Mouse (Mus musculus): Measurements from ENCODE around the gene Nyap1. TPM values are rescaled to one million over a fixed set of nuclear protein-coding genes. Genes with fewer than 3 reads are reported as not detected.

Gene Nyap1
- polyA plus RNA-seq (2015; fragmentation: Nextera tagmentation; extraction: Ambion mirVana): 0.81 and 0.98 TPM in 2 replicates

GRCm38 (mm10) chr5:137741023-137741931 is at the start of gene Nyap1:
Gene Nyap1, minus strand, starts transcription at chr5:137741607.

GRCm38 (mm10) chr5:137787151-137787928 is 45.9 kb upstream of the Nyap1 start, which contains the start of the genes Mepce and Zcwpw1:
Gene Mepce, minus strand, starts transcription at chr5:137787655.
Gene Zcwpw1, plus strand, starts transcription at chr5:137787798.

GRCm38 (mm10) chr5:137778635-137779034 is 37.2 kb upstream of the Nyap1 start, which contains the start of gene Ppp1r35:
Gene Ppp1r35, plus strand, starts transcription at chr5:137778849.

GRCm38 (mm10) chr5:137745214-137746171 is 4.1 kb upstream of the Nyap1 start, which contains the start of gene Tsc22d4:
Gene Tsc22d4, plus strand, starts transcription at chr5:137745730.

DNA sequence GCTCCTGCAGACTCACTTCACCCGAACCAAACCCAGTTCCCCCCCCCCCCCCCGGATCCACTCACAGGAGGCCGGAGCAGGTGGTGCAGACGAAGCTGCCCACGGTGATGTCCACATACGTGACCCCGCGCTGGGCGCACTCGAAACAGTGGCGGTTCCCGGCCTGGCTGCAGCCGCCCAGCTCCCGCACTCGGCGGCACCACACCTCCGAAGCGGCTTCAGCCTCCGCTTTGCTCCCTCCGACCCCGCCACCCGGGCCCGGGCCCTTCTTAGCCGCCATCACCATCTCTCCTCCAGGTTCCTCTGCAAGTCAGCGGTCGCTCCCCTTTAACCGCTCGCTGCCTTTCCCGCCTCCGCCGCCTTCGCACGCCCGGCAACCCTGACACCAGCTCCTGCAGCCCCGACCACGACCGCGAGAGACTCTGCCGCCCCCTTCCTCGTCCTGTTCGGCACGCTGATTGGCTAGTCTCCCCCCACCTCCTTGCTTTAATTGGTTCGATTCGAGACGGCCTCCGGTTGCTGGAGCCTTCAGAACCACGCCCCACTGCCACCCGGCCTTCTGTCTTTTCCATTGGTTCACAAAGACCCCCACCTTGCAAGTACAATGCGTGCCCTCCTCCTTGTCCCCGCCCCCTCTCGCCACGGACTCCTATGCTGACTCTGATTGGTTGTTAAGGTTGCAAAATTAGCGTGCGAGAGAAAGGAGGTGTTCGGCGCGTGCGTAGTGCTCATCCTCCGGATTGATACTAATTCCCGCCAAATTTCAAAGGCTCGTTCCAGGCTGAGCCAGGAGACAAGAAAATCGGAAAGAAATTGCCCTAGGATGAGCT is 56.9 kb downstream of the Nyap1 start, which contains the start of gene Agfg2:
TSS of gene Agfg2 (minus strand) at position 433 of the 830 bp plus-strand sequence.

Other genes starting within 250 kb of the Nyap1 start
- gene Pop7, start 239.1 kb downstream of the Nyap1 start, polyA plus RNA-seq (2015; fragmentation: Nextera tagmentation; extraction: Ambion mirVana): 36.8 and 39.2 TPM in 2 replicates
- 5.4 and 7.0 TPM in 2 replicates for gene Gigyf1, start 223.1 kb downstream of the Nyap1 start, polyA plus RNA-seq (2015; fragmentation: Nextera tagmentation; extraction: Ambion mirVana)
- not detected in 2 replicates for gene Epo, start 208.4 kb downstream of the Nyap1 start, polyA plus RNA-seq (2015; fragmentation: Nextera tagmentation; extraction: Ambion mirVana)
- 303 and 312 TPM in 2 replicates for gene Gnb2, start 208.1 kb downstream of the Nyap1 start, polyA plus RNA-seq (2015; fragmentation: Nextera tagmentation; extraction: Ambion mirVana)
- gene Actl6b, start 188.1 kb downstream of the Nyap1 start, polyA plus RNA-seq (2015; fragmentation: Nextera tagmentation; extraction: Ambion mirVana): 0.14 TPM in 1 of 2 replicates, not detected in the other
- 0.59 and 0.67 TPM in 2 replicates for gene Tfr2, start 171.8 kb downstream of the Nyap1 start, polyA plus RNA-seq (2015; fragmentation: Nextera tagmentation; extraction: Ambion mirVana)
- 23.9 and 25.0 TPM in 2 replicates for gene Mospd3, start 140.5 kb downstream of the Nyap1 start, polyA plus RNA-seq (2015; fragmentation: Nextera tagmentation; extraction: Ambion mirVana)
- gene Pcolce, start 127.8 kb downstream of the Nyap1 start, polyA plus RNA-seq (2015; fragmentation: Nextera tagmentation; extraction: Ambion mirVana): 197 and 226 TPM in 2 replicates
- gene Fbxo24, start 112.6 kb downstream of the Nyap1 start, polyA plus RNA-seq (2015; fragmentation: Nextera tagmentation; extraction: Ambion mirVana): 0.28 and 0.29 TPM in 2 replicates
- gene Lrch4, start 112.5 kb downstream of the Nyap1 start, polyA plus RNA-seq (2015; fragmentation: Nextera tagmentation; extraction: Ambion mirVana): 22.2 and 25.0 TPM in 2 replicates
- gene Gm20605, start 112.4 kb downstream of the Nyap1 start, polyA plus RNA-seq (2015; fragmentation: Nextera tagmentation; extraction: Ambion mirVana): 4.4 and 6.3 TPM in 2 replicates
- gene Sap25, start 100.3 kb downstream of the Nyap1 start, polyA plus RNA-seq (2015; fragmentation: Nextera tagmentation; extraction: Ambion mirVana): 2.6 and 3.3 TPM in 2 replicates
- 0.06 and 0.18 TPM in 2 replicates for gene Irs3, start 95.9 kb downstream of the Nyap1 start, polyA plus RNA-seq (2015; fragmentation: Nextera tagmentation; extraction: Ambion mirVana)
- gene Agfg2, start 56.9 kb downstream of the Nyap1 start, polyA plus RNA-seq (2015; fragmentation: Nextera tagmentation; extraction: Ambion mirVana): 17.8 and 25.5 TPM in 2 replicates
- 222 and 228 TPM in 2 replicates for gene Tsc22d4, start 4.1 kb upstream of the Nyap1 start, polyA plus RNA-seq (2015; fragmentation: Nextera tagmentation; extraction: Ambion mirVana)
- gene Ppp1r35, start 37.2 kb upstream of the Nyap1 start, polyA plus RNA-seq (2015; fragmentation: Nextera tagmentation; extraction: Ambion mirVana): 12.5 and 12.7 TPM in 2 replicates
- 5.8 and 6.8 TPM in 2 replicates for gene Mepce, start 46.0 kb upstream of the Nyap1 start, polyA plus RNA-seq (2015; fragmentation: Nextera tagmentation; extraction: Ambion mirVana)
- 4.1 and 4.9 TPM in 2 replicates for gene Zcwpw1, start 46.2 kb upstream of the Nyap1 start, polyA plus RNA-seq (2015; fragmentation: Nextera tagmentation; extraction: Ambion mirVana)
- gene Pilra, start 94.7 kb upstream of the Nyap1 start, polyA plus RNA-seq (2015; fragmentation: Nextera tagmentation; extraction: Ambion mirVana): 84.3 and 85.3 TPM in 2 replicates
- gene Pilrb1, start 116.5 kb upstream of the Nyap1 start, polyA plus RNA-seq (2015; fragmentation: Nextera tagmentation; extraction: Ambion mirVana): 0.79 and 4.1 TPM in 2 replicates
- 0.71 and 3.5 TPM in 2 replicates for gene Pilrb2, start 130.2 kb upstream of the Nyap1 start, polyA plus RNA-seq (2015; fragmentation: Nextera tagmentation; extraction: Ambion mirVana)
- 0.24 and 0.42 TPM in 2 replicates for gene Cyp3a13, start 180.0 kb upstream of the Nyap1 start, polyA plus RNA-seq (2015; fragmentation: Nextera tagmentation; extraction: Ambion mirVana)
- gene Gjc3, start 221.5 kb upstream of the Nyap1 start, polyA plus RNA-seq (2015; fragmentation: Nextera tagmentation; extraction: Ambion mirVana): 0.33 and 0.45 TPM in 2 replicates
- gene Azgp1, start 239.9 kb upstream of the Nyap1 start, polyA plus RNA-seq (2015; fragmentation: Nextera tagmentation; extraction: Ambion mirVana): 0.28 and 0.48 TPM in 2 replicates